Mouse (Mus musculus): ENCODE data around the gene Mapk3.

- TF ChIP-seq CTCF (IDR thresholded peaks at IDR 0.05; ENCODE audit: control insufficient read depth, insufficient read depth, insufficient replicate concordance, low read depth, low read length) (no peak), POLR2A (IDR thresholded peaks at IDR 0.05; ENCODE audit: control insufficient read depth, low read depth, low read length) (no peak)
Measured at GRCm38 (mm10) chr7:126803751-126804150, 44.4 kb downstream of the Mapk3 start.

All from testis, adult 2 months (tissue).